Mouse (Mus musculus): ENCODE results near the gene Babam2. TPM values are rescaled to one million over a fixed set of nuclear protein-coding genes. Genes with fewer than 3 reads are reported as not detected.

Babam2 gene
- polyA plus RNA-seq, 1 experiment = 52.8 TPM

DNA sequence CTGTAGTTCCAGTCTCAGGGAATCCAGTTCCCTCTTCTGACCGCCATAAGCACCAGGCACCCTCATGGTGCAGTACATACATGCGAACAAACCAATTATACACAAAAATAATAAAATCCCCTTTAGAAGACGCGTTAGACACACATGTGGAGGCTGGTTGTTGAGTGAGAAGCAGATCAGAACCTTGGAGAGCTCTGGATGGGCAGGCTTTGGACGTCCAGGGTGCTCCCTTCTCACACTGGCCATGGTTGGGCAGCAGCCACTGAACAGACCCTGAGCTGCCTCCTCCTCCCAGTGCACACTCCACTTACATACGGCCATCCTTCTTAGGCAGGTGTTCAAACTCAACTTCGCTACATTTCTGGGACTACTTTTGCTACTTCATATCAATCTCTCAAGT, 117.6 kb downstream of the Babam2 start:
- Histone ChIP-seq H3K27ac (ENCODE audit: insufficient read depth, low read length) (no peak overlapping the region), H3K4me1 (ENCODE audit: control insufficient read depth, insufficient read depth, low read length) (no peaks in the 10 kb centered on the region; the same call in none of the 2 replicates), H3K4me3 (ENCODE audit: insufficient read depth, low read length) (no peak overlapping the region)
- no peak for TF ChIP-seq CTCF (IDR thresholded peaks at IDR 0.05; ENCODE audit: extremely low read depth, insufficient read depth, low read length)
- no peak for TF ChIP-seq POLR2A (IDR thresholded peaks at IDR 0.05; ENCODE audit: extremely low read depth, insufficient read depth, low read length)

DNA sequence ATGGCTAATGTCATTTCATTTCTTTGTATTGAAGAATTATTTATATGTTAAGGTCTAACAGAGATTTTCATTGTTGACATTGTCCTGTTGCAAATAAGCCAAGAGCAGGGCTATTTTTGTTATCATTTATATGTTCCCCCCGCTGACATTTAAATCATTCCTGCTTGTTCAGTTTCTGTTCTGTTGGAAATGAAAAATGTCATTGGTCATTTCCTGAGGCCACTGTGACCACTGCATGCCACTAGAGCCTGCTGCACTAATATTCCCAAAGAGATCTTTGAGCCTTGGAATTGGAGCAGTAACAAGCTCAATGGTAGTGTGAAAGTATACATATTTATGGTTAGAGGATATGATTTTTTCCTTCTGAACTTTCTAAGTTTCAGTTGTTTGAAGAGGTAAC, 118.6 kb downstream of the Babam2 start:
- TF ChIP-seq CTCF (IDR thresholded peaks at IDR 0.05; ENCODE audit: extremely low read depth, insufficient read depth, low read length) = no peak
- no peak for TF ChIP-seq POLR2A (IDR thresholded peaks at IDR 0.05; ENCODE audit: extremely low read depth, insufficient read depth, low read length)
- no peaks in the 10 kb centered on the region; the same call in none of the 2 replicates for H3K4me1 ChIP-seq (ENCODE audit: control insufficient read depth, insufficient read depth, low read length)
- H3K4me3 ChIP-seq (ENCODE audit: insufficient read depth, low read length) = no peak overlapping the region
- H3K27ac ChIP-seq (ENCODE audit: insufficient read depth, low read length) = no peak overlapping the region

DNA sequence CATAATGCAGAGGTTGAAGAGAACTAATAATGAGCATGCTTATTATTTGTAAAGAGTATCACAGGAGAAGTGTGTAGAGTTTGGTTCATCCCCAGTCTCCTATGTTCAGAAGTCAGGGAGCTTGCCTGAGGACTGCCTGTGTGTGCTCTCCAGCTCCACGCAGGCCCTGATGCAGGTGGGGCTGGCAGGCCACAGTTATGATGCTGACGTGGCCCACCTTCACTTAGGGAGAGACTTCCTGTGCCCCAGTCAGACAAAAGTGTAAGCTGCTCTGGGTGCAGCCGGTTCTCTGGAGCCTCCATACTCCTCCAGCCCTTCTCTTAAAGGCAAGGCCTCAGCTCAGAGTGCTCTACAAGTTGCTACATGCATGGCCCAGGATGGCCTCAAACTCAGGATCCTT, 123.3 kb downstream of the Babam2 start:
- Histone ChIP-seq H3K4me1 (ENCODE audit: control insufficient read depth, insufficient read depth, low read length) (no peaks in the 10 kb centered on the region), H3K4me3 (ENCODE audit: insufficient read depth, low read length) (no peak overlapping the region), H3K27ac (ENCODE audit: insufficient read depth, low read length) (no peak overlapping the region)
- no peak for TF ChIP-seq CTCF (IDR thresholded peaks at IDR 0.05; ENCODE audit: extremely low read depth, insufficient read depth, low read length)
- TF ChIP-seq POLR2A (IDR thresholded peaks at IDR 0.05; ENCODE audit: extremely low read depth, insufficient read depth, low read length) = no peak

- no peak overlapping the region for H3K27ac ChIP-seq (ENCODE audit: insufficient read depth, low read length)
- H3K4me1 ChIP-seq (ENCODE audit: control insufficient read depth, insufficient read depth, low read length) = no peaks in the 10 kb centered on the region
- H3K4me3 ChIP-seq (ENCODE audit: insufficient read depth, low read length) = no peak overlapping the region
- TF ChIP-seq POLR2A (IDR thresholded peaks at IDR 0.05; ENCODE audit: extremely low read depth, insufficient read depth, low read length) (no peak), CTCF (IDR thresholded peaks at IDR 0.05; ENCODE audit: extremely low read depth, insufficient read depth, low read length) (no peak)
These were observed 123.7 kb downstream of the Babam2 start for GRCm38 (mm10) chr5:31821204-31821603.

DNA sequence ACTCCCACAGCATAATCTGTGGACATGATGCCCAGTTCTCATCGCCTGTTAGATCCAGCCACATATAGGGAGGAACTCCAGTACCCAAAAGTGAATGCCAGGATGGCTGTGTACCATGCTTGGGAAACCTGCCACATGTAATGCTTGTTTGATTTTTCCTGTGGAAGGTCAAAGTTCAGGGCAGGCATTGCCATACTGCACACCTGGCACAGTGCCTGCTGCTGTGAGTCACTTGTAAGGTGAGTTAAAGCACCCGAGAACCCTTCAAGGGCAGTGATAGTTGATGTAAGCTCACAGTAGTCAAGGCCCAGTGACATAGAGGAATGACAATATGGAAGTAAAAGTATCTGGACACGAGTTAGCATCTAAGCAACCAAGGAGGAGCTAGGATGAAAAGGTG, 126.2 kb downstream of the Babam2 start:
- TF ChIP-seq CTCF (IDR thresholded peaks at IDR 0.05; ENCODE audit: extremely low read depth, insufficient read depth, low read length) (no peak), POLR2A (IDR thresholded peaks at IDR 0.05; ENCODE audit: extremely low read depth, insufficient read depth, low read length) (no peak)
- H3K4me3 ChIP-seq (ENCODE audit: insufficient read depth, low read length) = no peak overlapping the region
- no peak overlapping the region for H3K27ac ChIP-seq (ENCODE audit: insufficient read depth, low read length)
- no peaks in the 10 kb centered on the region for H3K4me1 ChIP-seq (ENCODE audit: control insufficient read depth, insufficient read depth, low read length)

- Histone ChIP-seq H3K4me1 (ENCODE audit: control insufficient read depth, insufficient read depth, low read length) (no peaks in the 10 kb centered on the region), H3K4me3 (ENCODE audit: insufficient read depth, low read length) (no peak overlapping the region), H3K27ac (ENCODE audit: insufficient read depth, low read length) (no peak overlapping the region)
- TF ChIP-seq POLR2A (IDR thresholded peaks at IDR 0.05; ENCODE audit: extremely low read depth, insufficient read depth, low read length) (no peak), CTCF (IDR thresholded peaks at IDR 0.05; ENCODE audit: extremely low read depth, insufficient read depth, low read length) (no peak)
These were observed 126.6 kb downstream of the Babam2 start for GRCm38 (mm10) chr5:31824126-31824525.

- H3K27ac ChIP-seq (ENCODE audit: insufficient read depth, low read length) = no peak overlapping the region
- no peaks in the 10 kb centered on the region for H3K4me1 ChIP-seq (ENCODE audit: control insufficient read depth, insufficient read depth, low read length)
- no peak overlapping the region for H3K4me3 ChIP-seq (ENCODE audit: insufficient read depth, low read length)
- TF ChIP-seq POLR2A (IDR thresholded peaks at IDR 0.05; ENCODE audit: extremely low read depth, insufficient read depth, low read length) (no peak), CTCF (IDR thresholded peaks at IDR 0.05; ENCODE audit: extremely low read depth, insufficient read depth, low read length) (no peak)
These were observed 129.8 kb downstream of the Babam2 start for GRCm38 (mm10) chr5:31827304-31827703.

DNA sequence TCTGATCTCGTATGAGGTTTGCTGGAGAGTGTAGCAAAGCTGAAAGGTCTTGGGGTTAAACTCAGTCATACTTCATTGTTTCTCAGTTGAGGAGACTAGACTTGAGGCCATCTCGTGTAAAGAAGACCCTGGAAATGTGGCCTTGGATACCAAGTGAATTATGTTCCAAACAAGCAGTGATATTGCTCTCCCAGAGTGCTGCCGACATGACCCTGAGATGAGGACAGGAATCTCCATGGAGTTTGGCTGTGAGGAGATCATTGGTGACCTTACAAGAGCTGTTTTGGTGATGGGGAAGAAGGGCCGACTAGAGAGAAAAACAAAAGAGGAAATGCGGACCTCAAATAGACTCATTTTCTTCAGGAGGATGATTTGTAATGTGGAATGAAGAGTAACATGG, 130.4 kb downstream of the Babam2 start:
- TF ChIP-seq POLR2A (IDR thresholded peaks at IDR 0.05; ENCODE audit: extremely low read depth, insufficient read depth, low read length) = no peak
- TF ChIP-seq CTCF (IDR thresholded peaks at IDR 0.05; ENCODE audit: extremely low read depth, insufficient read depth, low read length) = no peak
- Histone ChIP-seq H3K27ac (ENCODE audit: insufficient read depth, low read length) (no peak overlapping the region), H3K4me3 (ENCODE audit: insufficient read depth, low read length) (no peak overlapping the region), H3K4me1 (ENCODE audit: control insufficient read depth, insufficient read depth, low read length) (no peaks in the 10 kb centered on the region)

- H3K4me1 ChIP-seq (ENCODE audit: control insufficient read depth, insufficient read depth, low read length) = no peaks in the 10 kb centered on the region
These were observed 131.3 kb downstream of the Babam2 start for GRCm38 (mm10) chr5:31828747-31829146.

GRCm38 (mm10) chr5:31829588-31829987, 132.1 kb downstream of the Babam2 start:
- no peak overlapping the region for H3K4me3 ChIP-seq (ENCODE audit: insufficient read depth, low read length)
- TF ChIP-seq CTCF (IDR thresholded peaks at IDR 0.05; ENCODE audit: extremely low read depth, insufficient read depth, low read length) (no peak), POLR2A (IDR thresholded peaks at IDR 0.05; ENCODE audit: extremely low read depth, insufficient read depth, low read length) (no peak)
- H3K27ac ChIP-seq (ENCODE audit: insufficient read depth, low read length) = no peak overlapping the region
- no peaks in the 10 kb centered on the region for H3K4me1 ChIP-seq (ENCODE audit: control insufficient read depth, insufficient read depth, low read length)

More at GRCm38 (mm10) chr5:31828747-31829146, 131.3 kb downstream of the Babam2 start:
- Histone ChIP-seq H3K27ac (ENCODE audit: insufficient read depth, low read length) (no peak overlapping the region), H3K4me3 (ENCODE audit: insufficient read depth, low read length) (no peak overlapping the region)
- TF ChIP-seq POLR2A (IDR thresholded peaks at IDR 0.05; ENCODE audit: extremely low read depth, insufficient read depth, low read length) (no peak), CTCF (IDR thresholded peaks at IDR 0.05; ENCODE audit: extremely low read depth, insufficient read depth, low read length) (no peak)
